Mouse (Mus musculus): ENCODE measurements around the gene Defb13.
"Not testable (repeated sequence)": the region's sequence is repeated elsewhere in the genome, so short reads cannot be mapped to it uniquely, and the experiment has no call there.

The Defb13 gene

GRCm38 (mm10) chr8:21946462-21946861, at the start of gene Defb13:
Gene Defb13 (plus strand): TSS chr8:21946762.
- no peak for DNase-seq (ENCODE audit: low spot score)

- DNase-seq (ENCODE audit: low spot score), result not testable (repeated sequence)
Measured at GRCm38 (mm10) chr8:21906290-21906689, 40.3 kb upstream of the Defb13 start, which contains the start of gene Defb11. Gene Defb11 (minus strand): TSS chr8:21906412.

- DNase-seq (ENCODE audit: low spot score), result no peak
Measured at GRCm38 (mm10) chr8:21911931-21912330, 34.6 kb upstream of the Defb13 start.

GRCm38 (mm10) chr8:21912554-21912953, 34.0 kb upstream of the Defb13 start:
- DNase-seq (ENCODE audit: low spot score), result no peak

- DNase-seq (ENCODE audit: low spot score), result no peak
Measured at GRCm38 (mm10) chr8:21915625-21916024, 30.9 kb upstream of the Defb13 start.

- DNase-seq (ENCODE audit: low spot score), result not testable (repeated sequence)
Measured at GRCm38 (mm10) chr8:21930754-21931153, 15.8 kb upstream of the Defb13 start.

- DNase-seq (ENCODE audit: low spot score), result no peak
Measured at GRCm38 (mm10) chr8:21932610-21933009, 14.0 kb upstream of the Defb13 start, which contains the start of gene Defb15. Gene Defb15 (minus strand): TSS chr8:21932710.

GRCm38 (mm10) chr8:21938052-21938451, 8.5 kb upstream of the Defb13 start, which contains the start of gene Defb35:
Gene Defb35 (plus strand): TSS chr8:21938352.
- not testable (repeated sequence) for DNase-seq (ENCODE audit: low spot score)

- no peak for DNase-seq (ENCODE audit: low spot score)
Measured at GRCm38 (mm10) chr8:21947311-21948017, 902 bp downstream of the Defb13 start.

- DNase-seq (ENCODE audit: low spot score), result no peak
Measured at GRCm38 (mm10) chr8:21955321-21955720, 8.8 kb downstream of the Defb13 start.

GRCm38 (mm10) chr8:21956336-21956735, 9.8 kb downstream of the Defb13 start:
- DNase-seq (ENCODE audit: low spot score), result no peak

GRCm38 (mm10) chr8:21958414-21958813, 11.9 kb downstream of the Defb13 start, which contains the start of gene Fam90a1a:
Gene Fam90a1a (plus strand): TSS chr8:21958714.
- no peak for DNase-seq (ENCODE audit: low spot score)

GRCm38 (mm10) chr8:21966646-21967045, 20.1 kb downstream of the Defb13 start:
- no peak for DNase-seq (ENCODE audit: low spot score)

GRCm38 (mm10) chr8:21969475-21969874, 22.9 kb downstream of the Defb13 start, which contains the start of gene Ccdc70:
Gene Ccdc70 (plus strand): TSS chr8:21969775.
- DNase-seq (ENCODE audit: low spot score), result no peak

GRCm38 (mm10) chr8:21978193-21978592, 31.6 kb downstream of the Defb13 start:
- no peak for DNase-seq (ENCODE audit: low spot score)

GRCm38 (mm10) chr8:21981664-21982337, 35.2 kb downstream of the Defb13 start:
- no peak for DNase-seq (ENCODE audit: low spot score)

GRCm38 (mm10) chr8:21992184-21992583, 45.6 kb downstream of the Defb13 start:
- no peak for DNase-seq (ENCODE audit: low spot score)

GRCm38 (mm10) chr8:21995181-21995580, 48.6 kb downstream of the Defb13 start:
- no peak for DNase-seq (ENCODE audit: low spot score)
